Mouse (Mus musculus): ENCODE measurements around the gene Gm28047.

Gene Gm28047

GRCm38 (mm10) chr15:102516293-102516692, 108.6 kb downstream of the Gm28047 start:
- DNase-seq (ENCODE audit: low spot score): peak; percentile 61

- no peak for DNase-seq (ENCODE audit: low spot score)
Observed at GRCm38 (mm10) chr15:102515791-102516190, 109.1 kb downstream of the Gm28047 start.

- DNase-seq (ENCODE audit: low spot score): no peak
Observed at GRCm38 (mm10) chr15:102515261-102515660, 109.6 kb downstream of the Gm28047 start.

- DNase-seq (ENCODE audit: low spot score): no peak
Observed at GRCm38 (mm10) chr15:102513004-102513403, 111.9 kb downstream of the Gm28047 start.

DNA sequence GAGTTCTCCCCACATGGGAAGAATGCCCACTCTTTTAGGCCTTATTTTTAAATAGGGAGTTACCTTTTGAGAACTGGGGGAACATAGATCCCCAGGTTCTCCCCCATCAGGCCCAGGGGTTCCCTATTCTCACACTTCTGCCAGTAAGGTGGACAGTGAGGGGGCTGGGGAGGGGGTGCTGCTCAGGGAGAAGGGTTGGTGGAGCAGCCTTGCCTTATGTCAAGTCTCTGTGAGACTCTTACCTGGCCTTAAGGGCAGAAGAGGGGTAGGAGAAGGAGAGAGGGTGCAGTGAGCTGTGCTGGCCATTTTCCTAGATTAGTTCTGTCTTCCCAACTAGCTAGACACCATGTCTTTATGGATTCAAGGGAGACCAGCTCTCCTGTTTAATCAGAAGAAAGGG, 112.4 kb downstream of the Gm28047 start:
- DNase-seq (ENCODE audit: low spot score): no peak

- peak; percentile 64 for DNase-seq (ENCODE audit: low spot score)
Observed at GRCm38 (mm10) chr15:102512010-102512409, 112.9 kb downstream of the Gm28047 start.

GRCm38 (mm10) chr15:102511285-102511833, 113.5 kb downstream of the Gm28047 start:
- peak; percentile 67 for DNase-seq (ENCODE audit: low spot score)

DNA sequence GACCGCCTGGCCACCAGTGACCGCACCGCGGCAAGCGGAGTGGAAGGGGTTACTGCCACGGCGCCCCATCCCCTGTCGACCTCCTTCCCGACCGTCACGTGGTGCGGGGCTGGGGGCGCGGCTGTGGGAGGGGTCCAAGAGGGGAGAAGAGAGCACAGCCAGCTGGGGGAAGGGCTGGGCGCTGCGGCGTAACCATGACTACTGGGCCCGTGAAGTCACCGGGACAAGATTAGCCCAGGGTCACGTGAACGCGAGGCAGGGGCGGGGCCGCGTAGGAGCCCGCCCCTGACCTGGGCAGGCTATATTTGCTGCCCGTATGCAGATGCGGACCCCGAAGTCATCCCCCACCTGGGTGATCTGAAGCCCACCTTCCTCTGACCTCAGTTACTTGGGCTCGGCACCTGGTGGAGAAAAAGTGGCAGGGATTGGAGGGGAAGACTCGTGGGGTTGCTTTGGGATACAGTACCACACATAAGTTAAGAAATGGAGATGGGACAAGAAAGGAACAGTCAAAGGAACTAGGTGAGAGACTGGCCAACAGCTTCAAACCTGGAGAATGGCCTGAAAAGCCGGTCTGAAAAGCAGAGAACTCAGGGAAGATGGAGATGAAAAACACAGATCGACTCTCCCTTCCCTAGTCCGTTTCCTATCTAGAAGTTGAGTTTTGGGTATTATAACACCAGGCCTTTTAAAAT, 114.1 kb downstream of the Gm28047 start:
- peak; percentile 98 for DNase-seq (ENCODE audit: low spot score)

- DNase-seq (ENCODE audit: low spot score): peak; percentile 55
Observed at GRCm38 (mm10) chr15:102510110-102510509, 114.8 kb downstream of the Gm28047 start.

DNA sequence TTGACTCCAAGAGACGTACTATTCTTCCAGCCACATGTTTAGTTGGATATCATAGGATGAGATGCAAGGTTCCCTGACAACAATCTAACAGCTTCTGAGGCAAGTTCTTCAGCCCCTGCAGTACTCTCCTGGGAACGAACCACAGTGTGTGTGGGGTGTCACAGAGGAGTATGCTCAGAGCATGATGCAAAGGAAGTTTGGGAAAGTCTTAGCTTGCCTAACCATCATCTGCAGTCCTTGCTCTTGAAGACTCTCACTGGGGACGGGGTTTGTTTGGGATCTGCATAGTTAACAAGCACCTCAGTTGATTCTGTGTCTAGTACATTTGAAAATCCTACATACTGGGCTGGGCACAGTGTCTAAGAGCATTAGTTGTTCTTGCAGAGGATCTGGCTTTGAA, 116.5 kb downstream of the Gm28047 start:
- DNase-seq (ENCODE audit: low spot score): no peak

GRCm38 (mm10) chr15:102507561-102507960, 117.3 kb downstream of the Gm28047 start:
- no peak for DNase-seq (ENCODE audit: low spot score)

GRCm38 (mm10) chr15:102506864-102507263, 118.0 kb downstream of the Gm28047 start:
- no peak for DNase-seq (ENCODE audit: low spot score)

DNA sequence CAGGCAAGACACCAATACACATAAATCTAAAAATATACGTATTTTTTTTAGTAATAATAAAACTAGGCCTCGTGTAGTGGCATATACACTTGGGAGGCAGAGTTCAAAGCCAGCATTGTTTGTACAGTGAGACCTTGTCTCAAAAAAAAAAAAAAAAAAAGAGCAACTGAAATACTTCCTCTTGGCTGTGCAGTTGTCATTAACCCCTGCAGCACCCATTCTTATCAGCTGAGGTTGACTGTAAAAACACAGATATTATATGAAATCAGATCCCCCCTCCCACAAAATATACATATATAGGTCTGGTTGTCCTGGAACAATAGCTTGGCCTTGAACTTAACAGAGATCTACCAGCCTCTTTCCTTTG, 118.4 kb downstream of the Gm28047 start:
- DNase-seq (ENCODE audit: low spot score): no peak

GRCm38 (mm10) chr15:102505770-102506463, 119.0 kb downstream of the Gm28047 start:
- DNase-seq (ENCODE audit: low spot score): no peak

GRCm38 (mm10) chr15:102505073-102505769, 119.6 kb downstream of the Gm28047 start:
- no peak for DNase-seq (ENCODE audit: low spot score)

DNA sequence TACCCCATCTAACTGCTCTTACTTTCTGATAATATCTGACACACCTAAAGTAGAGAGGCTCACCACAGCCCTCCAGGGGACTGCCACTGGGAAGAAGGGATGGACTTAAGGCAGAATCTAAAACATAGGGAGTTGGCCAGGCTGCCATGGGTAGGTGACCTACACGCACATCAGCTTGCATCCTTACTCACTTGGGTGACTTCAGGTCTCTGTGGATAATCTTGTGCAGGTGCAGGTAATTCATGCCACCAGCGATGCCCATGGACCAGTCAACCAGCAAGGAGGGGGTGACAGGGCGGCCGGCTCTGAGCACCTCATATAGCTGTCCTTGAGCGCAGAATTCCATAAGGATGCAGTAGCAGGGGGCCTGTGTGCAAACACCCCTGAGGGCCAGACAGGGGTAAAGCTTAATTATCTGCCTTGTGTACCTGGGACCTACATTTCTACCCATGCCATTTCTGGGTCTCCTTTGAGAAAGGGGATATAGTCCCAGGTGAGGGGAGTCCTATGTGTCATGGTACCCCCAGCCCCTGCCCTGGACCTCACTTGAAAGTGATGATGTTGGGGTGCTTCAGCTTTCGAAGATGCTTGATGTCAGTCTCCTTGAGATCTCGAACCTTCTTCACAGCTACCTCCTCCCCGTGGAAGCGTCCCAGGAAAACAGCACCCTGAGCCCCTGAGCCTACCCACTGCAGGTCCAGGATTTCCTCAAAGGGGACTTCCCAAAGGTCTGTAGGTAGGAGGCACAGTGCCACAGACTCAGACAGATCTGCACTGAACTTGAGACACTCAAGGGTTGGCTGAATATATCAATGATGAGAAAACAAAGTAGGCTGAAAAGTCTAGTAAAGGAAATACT, 120.7 kb downstream of the Gm28047 start:
- DNase-seq (ENCODE audit: low spot score): no peak

GRCm38 (mm10) chr15:102503447-102503846, 121.4 kb downstream of the Gm28047 start, which contains the start of gene Gm10337:
Gene Gm10337, plus strand, starts transcription at chr15:102503722.
- no peak for DNase-seq (ENCODE audit: low spot score)

- no peak for DNase-seq (ENCODE audit: low spot score)
Observed at GRCm38 (mm10) chr15:102502254-102502840, 122.5 kb downstream of the Gm28047 start.

DNA sequence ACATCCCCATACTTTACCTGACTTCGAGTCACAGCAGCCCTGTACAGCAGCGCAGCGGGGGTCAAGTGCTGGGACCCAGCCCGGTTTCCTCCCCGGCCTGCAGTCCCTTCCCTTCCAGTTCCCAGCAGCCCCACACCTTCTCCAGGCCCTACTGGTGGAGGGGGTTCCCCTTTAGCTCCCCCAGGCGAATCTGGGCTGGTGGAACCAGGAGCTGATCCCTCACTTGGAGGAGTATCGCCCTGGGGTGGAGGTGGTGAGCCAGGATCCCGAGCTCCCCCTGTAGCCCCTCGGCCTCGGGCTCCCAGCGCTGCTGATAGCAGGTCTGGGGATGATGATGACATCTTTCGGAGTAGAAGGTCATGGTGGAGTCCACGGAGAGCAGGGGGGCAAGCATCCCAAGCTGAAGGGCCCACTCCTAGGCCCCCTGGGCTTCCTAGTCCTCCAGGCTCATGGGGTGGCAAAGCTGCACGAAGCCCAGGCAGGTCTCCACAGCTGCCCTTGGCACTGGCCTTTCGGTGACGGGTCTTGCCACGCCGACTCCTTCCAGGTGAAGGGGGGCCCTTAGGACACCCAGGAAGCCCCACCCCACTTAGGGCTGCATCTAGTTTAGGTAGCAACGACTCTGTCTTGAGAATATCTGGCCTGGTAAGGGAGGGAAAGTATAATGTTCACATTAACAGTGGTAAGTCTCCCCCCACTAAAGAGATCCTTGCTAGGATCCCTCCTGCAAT, 123.6 kb downstream of the Gm28047 start:
- no peak for DNase-seq (ENCODE audit: low spot score)

DNA sequence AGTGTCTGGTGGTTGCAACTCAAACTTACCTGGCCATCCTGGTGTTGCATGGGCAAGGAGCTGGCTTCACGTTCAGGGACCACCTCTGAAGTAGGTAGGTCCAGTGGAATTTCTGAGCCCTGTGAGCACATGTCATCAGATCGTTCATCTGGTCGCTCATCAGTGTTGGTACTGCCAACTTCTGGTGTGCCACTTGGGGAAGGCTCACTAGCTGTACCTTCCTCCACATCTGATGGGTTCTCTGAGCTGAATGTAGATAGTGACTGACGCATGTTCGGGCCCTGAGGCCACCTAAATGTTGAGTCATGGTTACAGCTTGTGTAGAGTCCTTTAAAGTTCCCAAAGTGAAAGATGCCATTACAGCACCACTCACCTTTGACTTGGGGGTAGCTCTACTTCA, 124.4 kb downstream of the Gm28047 start:
- no peak for DNase-seq (ENCODE audit: low spot score)

DNA sequence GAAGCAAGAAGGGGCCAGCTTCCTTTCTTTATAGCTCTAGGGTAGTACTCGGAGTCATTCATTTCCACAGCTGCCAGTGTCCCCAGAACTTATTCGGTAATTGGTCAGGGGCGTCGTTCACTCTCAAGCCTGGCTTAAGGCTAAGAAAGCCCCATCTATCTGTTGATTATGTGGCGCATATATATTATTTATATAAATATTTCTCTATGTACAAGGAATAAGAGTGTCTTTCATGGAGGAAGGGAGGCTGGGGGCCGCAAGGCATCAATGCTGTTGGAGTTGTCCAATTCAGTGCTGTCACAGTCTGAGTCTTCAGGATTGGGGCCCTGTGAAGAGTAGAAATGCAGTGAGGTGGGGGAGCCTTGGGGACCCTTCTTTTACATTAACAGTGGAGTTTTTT, 125.0 kb downstream of the Gm28047 start:
- no peak for DNase-seq (ENCODE audit: low spot score)
